Mouse (Mus musculus): Measurements from ENCODE around the gene Ubxn10.

The Ubxn10 gene

GRCm38 (mm10) chr4:138700184-138700982, 36.6 kb downstream of the Ubxn10 start:
- DNase-seq, result peak; percentile 81 to 82

GRCm38 (mm10) chr4:138698296-138698695, 38.7 kb downstream of the Ubxn10 start:
- peak; percentile 48 to 76 for DNase-seq

- no peak for DNase-seq
Observed at GRCm38 (mm10) chr4:138697166-138697860, 39.7 kb downstream of the Ubxn10 start.

- peak; percentile 59 to 69 for DNase-seq
Observed at GRCm38 (mm10) chr4:138696720-138697119, 40.2 kb downstream of the Ubxn10 start.

GRCm38 (mm10) chr4:138693043-138693692, 43.8 kb downstream of the Ubxn10 start:
- DNase-seq, result no peak

GRCm38 (mm10) chr4:138691443-138692181, 45.4 kb downstream of the Ubxn10 start:
- no peak for DNase-seq

- DNase-seq, result no peak
Observed at GRCm38 (mm10) chr4:138690561-138690960, 46.4 kb downstream of the Ubxn10 start.

GRCm38 (mm10) chr4:138689094-138689512, 47.9 kb downstream of the Ubxn10 start:
- DNase-seq, result no peak

GRCm38 (mm10) chr4:138685813-138686212, 51.2 kb downstream of the Ubxn10 start:
- no peak for DNase-seq

GRCm38 (mm10) chr4:138682760-138683159, 54.2 kb downstream of the Ubxn10 start:
- no peak for DNase-seq

GRCm38 (mm10) chr4:138680124-138680523, 56.8 kb downstream of the Ubxn10 start:
- DNase-seq, result no peak

GRCm38 (mm10) chr4:138677579-138677978, 59.4 kb downstream of the Ubxn10 start:
- no peak for DNase-seq

GRCm38 (mm10) chr4:138676480-138676879, 60.5 kb downstream of the Ubxn10 start:
- DNase-seq, result peak; percentile 38 to 73

GRCm38 (mm10) chr4:138672160-138672559, 64.8 kb downstream of the Ubxn10 start:
- no peak for DNase-seq

- no peak for DNase-seq
Observed at GRCm38 (mm10) chr4:138670093-138670889, 66.7 kb downstream of the Ubxn10 start.

GRCm38 (mm10) chr4:138666521-138666920, 70.4 kb downstream of the Ubxn10 start:
- peak in 1 of 2 experiments; percentile 7 for DNase-seq

GRCm38 (mm10) chr4:138659936-138660602, 76.9 kb downstream of the Ubxn10 start:
- no peak for DNase-seq
